Mouse (Mus musculus) ovary, adult 18-20 months (tissue): ENCODE results near the gene Tmpo.
"Not testable (repeated sequence)": the region's sequence is repeated elsewhere in the genome, so short reads cannot be mapped to it uniquely, and the experiment has no call there.

Experiments used
- DNase-seq: peaks from one replicate; pipeline ENCODE4 v3.0.0; 2022; ENCODE audit warnings: low spot score, mixed read lengths

Tmpo gene

DNA sequence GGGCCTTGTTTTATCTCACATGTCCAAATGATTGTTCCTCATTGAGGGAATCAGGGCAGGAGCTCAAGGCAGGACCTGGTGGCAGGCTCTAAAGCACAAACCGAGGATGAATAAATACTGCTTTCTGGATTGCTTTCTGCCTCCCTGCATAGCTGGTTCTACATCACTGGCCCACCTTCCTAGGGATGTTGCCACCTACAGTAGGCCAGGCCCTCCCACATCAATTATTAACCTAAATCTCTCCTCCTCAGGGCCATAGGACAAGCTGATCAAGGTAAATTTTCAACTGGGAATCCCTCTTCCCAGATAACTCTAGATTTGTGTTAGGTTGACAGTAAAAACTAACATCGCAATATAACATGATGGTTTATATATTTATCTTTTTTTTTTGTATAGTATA lies 4.6 kb upstream of the Tmpo start:
- no peak for DNase-seq

DNA sequence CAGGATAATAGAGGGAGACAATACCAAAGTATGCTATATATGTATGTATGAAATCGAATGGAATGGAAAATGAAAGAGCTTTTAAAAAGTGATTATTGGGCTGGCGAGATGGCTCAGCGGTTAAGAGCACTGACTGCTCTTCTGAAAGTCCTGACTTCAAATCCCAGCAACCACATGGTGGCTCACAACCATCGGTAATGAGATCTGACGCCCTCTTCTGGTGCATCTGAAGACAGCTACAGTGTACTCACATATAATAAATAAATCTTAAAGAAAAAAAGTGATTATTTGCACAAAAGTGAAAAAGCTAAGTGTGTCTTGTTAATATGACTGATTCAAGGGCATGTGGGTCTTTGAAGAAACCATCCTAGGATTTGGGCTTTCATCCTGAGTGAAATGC lies 3.8 kb upstream of the Tmpo start:
- DNase-seq: not testable (repeated sequence)

DNA sequence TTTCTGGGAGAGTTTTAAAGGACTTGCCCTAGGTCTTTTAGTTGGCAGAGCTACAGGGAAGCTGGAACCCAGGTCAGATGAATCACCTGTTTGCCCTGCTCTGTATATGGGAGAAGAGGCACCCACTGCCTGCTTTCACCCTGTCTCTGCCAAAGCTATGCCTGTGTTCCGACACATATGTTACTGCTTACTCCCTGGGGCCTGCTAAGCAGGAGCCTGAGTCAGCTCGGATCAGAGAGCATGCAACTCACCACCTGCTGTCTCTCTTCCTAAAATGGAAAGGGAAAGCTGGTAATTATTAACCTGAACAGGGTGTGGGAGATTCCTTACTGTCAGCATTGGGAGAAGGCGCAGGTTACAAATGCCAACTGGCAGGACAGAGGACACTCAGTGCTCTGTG lies 2.2 kb upstream of the Tmpo start:
- DNase-seq: no peak

DNA sequence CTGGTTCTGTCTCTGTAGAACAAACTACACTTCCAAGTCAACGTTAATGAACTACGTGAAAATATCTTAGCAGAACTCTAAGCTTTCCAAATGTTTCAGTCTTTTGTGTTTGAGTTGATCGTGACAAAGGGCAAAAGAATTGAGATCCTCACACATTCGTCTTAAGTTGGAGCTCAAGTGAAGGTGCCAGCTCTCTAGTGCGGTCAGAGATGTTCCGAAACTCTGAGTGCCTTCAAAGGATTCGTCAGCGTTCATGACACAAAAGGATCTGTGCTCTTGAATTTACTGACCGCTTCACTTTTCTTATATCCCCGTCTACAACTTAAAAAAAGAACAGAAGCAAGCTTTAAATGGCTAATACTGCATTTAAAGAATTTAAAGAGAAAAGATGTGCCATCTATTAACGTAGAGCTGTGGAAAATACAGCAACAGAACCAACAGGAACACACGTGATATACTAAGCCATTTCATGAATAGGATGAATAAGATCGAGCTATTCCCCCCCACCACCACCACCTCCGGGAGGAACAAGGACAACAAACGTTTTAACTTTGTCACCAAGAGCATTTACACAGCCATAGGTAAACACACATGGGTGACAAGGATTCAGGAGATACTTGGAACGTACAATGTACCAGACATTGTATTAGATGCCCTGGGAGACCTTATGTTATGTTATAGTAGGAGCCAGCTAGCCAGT lies 1.3 kb upstream of the Tmpo start:
- DNase-seq: no peak

DNA sequence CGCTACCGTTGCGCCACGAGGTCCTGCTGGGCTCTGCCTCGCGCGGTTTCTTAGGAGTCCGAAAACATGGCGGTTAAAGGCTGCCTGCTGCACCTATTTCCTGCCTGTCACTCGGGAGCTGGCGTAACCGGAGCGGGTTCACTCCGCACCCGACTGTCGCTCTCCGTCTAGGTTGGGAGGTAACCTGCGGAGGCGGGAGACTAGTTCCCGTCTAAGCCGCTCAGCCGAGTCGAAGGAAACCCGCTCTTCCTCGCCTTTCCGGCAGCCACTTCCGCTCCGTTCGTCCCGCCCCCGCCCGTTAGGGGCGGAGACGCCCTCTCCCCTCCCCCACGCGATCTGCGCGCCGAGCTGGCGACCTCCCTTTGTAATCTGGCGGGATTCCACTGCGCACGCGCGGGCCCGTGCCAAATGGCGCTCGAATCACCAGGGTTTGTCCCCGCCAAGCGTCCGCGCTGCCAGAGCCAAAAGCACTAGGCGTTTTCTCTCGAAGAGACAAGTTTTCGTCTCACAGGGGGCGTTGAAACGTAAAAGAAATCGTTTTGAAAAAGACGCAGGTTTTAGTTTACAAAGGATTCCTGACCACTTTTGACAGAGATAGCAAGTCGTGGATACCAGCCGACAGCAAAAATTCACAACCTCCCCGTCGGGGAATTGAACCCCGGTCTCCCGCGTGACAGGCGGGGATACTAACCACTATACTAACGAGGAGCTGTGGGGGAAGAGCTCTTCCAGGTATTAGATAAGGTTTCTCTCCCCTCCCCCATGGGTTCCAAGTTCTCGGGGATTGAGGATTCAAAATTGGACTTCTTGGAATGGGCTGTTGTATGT lies 560 bp upstream of the Tmpo start:
- peak; percentile 96 for DNase-seq

DNA sequence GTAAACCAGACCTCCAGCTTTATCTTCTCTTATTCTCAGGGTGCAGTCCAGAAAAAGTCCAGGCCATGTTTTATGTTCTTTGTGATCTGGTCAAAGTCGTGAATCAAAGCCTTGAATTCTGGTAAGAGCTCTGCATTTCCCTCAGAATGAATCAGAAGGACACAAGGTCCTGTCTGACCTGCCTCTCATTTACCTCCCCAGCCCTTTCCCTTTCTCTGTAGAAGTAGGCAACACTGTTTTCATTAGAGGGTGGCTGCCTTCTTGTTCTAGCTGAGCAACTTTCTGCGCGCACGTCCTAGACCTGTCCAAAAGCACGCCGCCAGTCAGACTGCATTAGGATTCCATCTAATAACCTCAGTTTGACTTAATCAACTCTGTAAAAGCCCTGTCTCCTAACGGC lies 814 bp downstream of the Tmpo start:
- DNase-seq: no peak

DNA sequence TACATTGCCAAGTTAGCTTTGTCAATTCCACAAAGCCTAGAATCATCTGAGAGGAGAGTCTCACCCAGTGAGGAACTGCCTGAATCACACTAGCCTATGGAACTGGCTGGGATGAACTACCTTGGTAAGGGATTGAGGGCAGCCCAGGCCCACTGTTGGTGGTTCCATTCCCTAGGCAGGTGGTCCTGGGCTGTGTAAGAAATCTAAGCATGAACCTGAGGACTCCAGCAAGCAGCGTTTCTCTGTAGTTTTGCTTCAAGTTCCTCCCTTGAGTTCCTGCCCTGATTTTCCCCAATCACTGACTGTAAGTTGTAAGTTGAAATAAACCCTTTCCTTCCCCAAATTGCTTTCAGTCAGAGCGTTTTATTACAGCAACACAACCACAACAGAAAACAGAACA lies 1.3 kb downstream of the Tmpo start:
- DNase-seq: no peak

DNA sequence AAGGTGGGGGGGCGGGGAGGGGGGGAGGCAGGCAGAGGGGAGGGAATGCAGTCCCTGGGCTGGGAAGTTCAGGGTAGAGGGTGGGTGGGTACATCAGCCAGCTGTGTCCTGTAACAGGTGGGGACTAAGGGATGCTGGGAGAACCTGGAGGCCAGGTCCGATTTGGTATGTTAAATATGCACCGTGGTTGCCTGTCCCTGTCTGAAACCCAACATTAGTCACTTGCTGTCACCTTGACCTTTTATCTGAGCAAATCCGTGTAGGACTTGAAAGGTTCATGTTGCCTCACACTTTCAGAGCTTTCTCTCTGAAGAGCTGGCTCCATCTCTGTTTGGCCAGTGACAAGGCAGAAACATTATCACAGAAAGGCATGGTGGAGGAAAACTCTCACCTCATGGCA lies 3.9 kb downstream of the Tmpo start:
- no peak for DNase-seq

DNA sequence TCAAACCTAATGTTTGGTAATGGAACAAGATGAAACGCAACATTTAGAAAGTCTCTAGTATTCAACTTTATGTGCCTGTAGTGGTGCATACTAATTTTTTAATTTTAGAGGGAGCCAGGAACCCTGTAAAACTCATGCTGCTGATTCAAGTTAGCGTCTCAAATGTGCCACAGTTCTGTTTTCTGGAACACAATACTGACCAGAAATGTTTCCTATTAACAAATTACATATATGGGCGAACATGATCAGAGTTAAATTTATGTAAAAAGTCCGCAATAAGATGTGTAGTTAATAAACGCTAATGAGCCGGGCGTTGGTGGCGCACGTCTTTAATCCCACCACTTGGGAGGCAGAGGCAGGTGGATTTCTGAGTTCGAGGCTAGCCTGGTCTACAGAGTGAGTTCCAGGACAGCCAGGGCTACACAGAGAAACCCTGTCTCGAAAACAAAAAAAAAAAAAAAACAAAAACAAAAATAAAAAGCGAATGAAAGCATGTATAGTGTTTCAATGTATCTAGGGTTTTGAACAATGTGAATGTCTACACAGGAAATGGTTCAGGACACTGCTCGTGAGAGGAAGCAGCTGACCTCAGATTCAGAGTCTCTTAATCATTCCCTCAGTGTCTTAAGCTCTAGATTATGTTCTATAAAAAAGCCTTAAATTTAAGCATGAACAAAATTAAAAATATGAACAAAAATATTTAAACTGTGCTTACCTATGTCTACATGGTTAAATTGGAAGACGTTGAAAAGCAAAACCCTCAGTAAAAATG lies 8.6 kb downstream of the Tmpo start:
- DNase-seq: no peak

DNA sequence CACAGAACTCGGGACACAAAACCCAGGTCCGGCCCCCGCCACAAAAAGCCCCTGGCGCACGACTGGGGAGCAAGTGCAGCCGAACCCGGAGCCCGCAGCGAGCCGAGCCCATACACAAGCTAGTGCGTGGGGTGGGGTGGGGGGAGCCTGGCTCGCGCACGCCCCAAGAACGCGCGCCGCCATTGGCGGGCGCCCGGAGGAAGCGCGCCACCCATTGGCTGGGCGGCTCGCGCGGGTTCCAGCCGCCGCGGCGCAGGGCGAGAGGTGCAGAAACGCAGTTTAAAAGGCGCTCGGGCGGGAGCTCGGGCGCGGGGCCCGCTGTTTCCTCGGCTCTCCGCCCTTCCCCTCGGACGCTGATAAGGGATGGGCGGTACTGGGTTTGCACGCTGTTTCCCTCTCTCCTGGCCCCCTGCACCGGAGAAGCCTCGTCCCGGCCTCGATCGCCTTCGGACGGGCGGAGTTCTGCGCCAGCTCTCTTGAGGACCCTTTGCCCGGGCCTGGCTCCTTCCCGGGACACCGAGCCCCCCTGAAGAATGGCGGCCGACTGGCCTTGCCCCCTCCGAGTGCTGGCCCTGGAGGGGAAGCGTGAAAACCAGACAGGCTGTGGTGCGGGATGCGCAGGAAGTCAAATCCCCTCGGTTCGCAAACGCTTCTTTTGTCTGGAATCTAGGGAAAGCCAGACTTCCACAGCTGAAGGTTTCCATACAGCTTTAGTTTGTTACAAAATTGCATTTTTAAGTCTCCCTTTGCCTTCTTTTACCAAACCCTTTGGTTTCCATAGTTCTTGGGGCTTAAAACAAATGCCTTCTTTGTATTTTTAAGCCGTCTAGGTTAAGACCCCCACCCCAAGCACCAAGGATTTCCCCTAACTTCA lies 9.4 kb downstream of the Tmpo start:
- peak; percentile 91 for DNase-seq

DNA sequence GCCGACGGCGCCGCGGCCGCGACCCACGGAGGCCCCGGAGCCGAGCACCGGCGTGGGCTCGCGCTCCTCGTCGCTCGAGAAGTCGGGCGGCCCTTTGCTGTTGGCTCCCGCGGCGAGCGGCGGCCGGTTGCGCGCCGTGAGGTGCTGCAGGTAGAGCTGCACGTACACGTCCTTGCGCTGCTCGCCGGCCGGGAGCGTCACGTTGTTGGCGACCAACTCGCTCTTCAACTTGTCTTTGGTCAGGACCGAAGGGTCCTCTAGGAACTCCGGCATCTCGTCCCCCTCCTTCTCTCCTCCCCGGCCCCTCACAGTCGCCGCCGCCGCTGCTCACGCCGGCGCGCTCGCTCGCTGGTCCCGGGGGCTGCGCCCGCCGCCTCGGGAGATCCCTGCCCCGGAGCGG lies 10.1 kb downstream of the Tmpo start:
- peak; percentile 7 for DNase-seq

DNA sequence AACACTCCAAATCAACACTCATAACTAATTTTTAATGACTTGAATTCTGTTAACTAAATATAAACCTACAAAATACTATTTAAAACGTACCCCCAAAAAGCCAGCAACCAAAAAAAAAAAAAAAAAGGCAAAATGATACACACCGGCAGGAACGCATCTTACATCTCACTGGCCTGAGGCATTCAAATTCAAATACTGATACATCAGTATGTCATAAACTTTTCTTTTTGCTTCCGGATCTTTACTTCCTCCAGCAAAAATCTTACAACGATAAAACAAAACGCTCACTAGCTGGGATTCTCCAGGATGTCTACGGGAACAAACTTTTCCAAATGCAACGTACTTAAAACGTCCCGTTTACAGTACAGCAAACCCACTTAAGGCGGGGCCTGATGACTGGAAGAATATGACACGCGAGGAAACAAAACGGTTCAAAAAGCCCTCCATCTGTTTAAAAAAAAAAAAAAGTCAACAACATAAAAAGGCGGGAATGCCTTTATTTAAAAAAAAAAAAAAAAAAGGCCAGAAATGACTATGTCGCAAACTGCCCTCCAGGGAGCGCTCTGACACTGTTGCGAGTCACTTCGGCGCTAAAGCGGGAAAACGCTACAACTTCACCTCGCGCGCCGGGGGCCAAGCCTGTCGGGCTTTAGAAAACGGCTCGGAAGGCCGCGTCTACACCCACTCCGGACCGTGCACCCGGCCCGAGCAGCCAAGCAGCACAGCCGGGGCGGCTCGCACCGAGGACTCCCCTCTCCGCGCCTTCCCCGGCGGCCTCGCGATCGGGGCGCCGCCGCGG lies 10.8 kb downstream of the Tmpo start:
- peak; percentile 70 for DNase-seq

DNA sequence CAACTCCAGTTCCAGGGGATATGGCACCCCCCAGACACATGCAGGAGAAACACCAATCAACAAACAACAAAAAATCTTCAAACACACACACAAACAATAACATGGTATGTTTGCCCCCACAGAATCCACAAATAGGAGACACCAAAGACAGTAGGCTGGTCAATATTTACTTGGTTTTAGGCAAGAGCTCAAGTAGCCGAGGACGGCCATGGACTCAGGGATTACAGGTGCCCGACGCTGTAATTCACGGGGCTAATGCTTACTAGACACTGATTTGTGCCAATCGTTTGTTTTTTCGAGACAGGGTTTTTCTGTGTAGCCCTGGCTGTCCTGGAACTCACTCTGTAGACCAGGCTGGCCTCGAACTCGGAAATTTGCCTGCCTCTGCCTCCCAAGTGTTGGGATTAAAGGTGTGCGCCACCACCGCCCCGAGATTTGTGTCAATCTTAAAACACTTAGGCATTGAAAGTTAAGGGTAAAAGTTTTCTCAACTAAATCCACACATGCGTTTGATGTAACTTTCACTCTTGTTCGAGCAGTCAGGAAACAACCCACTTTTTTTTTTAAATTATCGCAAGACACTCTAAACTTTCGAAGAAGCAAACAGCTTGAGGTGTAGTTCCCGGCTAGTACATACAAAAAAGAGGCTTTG lies 11.6 kb downstream of the Tmpo start:
- DNase-seq: no peak

DNA sequence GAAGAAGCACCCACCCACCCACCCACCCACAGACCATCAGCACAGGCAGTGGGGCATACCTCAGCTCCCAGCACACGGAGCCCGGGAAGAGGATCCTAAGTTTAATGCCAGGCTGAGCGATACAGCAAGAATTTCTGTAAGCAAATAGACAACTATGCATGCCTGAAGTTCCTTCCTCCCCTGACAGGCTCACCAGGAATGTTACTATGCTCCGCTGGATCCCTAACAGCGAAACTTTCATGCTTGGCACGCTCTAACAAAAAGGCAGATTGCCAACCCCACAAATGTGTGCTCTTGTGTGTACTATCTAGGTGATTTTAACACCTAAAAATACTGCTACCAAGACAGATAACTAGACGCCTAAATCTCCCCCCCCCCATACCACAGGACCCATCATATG lies 13.8 kb downstream of the Tmpo start:
- no peak for DNase-seq

DNA sequence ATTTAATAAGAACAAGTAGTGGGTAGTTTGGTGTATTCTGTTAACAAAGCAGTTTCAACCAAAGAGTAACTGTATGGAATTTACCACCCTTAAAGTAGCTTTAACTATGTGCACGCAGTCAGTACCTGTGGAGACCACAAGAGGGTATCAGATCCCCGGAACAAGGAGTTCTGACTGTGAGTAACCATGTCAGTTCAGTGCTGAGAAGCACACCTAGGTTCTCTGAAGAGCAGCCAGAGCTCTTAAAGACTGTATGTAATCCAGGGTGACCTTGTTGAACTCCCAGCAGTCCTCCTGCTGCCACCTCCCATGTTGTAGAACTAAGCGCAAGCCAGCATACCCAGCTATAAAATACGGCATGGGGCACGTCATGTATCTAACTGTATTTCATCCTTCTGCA lies 14.2 kb downstream of the Tmpo start:
- DNase-seq: no peak

DNA sequence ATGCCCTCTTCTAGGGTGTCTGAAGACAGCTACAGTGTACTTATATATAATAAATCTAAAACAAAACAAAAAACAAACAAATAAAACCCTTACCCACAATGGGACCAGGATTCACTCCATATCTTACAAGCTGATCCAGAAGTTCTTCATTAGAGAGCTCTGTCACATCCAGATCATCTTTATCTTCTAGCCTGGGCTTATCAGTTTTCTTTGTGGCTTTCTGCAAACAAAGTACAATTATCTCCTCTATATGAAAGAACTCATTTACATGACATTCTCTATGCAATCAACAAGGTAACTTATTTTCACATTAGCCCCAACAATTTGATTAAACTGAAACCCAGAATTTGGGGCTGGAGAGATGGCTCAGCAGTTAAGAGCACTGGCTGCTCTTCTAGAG lies 15.3 kb downstream of the Tmpo start:
- DNase-seq: no peak

DNA sequence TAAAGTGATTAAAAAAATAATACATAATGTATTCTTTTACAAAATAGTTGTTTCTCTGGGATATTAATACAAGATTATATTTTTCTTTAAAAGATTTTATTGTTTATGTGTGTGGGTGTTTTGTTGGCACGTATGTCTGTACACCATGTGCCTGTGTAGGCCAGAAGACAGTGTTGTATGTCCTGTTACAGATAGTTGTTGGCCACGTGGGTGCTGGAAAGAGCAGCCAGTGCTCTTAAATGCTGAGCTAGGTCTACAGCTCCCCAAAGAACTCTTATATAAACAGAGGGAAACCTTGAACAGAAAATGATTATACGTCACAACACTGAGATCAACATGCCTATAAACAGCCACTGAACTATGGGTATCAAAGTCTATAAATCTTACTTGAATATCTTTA lies 16.6 kb downstream of the Tmpo start:
- no peak for DNase-seq

DNA sequence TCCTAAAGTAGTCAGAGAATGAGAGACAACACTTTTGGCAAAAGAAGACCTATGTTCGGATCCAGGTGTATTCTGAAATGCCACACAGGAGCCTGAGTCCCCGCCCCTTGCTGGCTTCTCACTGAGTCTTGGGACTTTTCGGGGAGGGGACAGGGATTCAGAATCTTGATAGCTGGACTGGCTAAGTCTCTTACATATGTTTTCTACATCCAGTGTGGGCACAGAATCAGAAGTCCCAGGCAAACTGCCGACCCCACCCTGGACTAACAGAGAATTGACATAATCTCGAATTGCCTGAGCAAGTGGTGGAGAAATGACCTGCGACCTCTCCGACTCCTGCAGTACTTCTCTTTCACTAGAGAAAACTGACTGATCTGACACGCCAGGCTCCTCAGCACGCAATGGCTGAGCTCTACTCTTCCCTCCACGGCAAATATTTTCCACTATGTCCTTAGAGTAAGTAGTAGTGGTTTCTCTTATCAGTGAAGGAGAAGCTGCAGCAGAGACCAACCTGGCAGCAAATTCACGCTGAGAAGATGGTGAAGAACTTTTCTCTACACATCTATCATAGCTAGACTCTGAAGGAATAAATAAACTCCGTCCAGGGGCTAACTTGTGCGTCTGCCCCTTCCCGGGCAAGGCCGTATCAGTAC lies 18.5 kb downstream of the Tmpo start:
- DNase-seq: no peak

DNA sequence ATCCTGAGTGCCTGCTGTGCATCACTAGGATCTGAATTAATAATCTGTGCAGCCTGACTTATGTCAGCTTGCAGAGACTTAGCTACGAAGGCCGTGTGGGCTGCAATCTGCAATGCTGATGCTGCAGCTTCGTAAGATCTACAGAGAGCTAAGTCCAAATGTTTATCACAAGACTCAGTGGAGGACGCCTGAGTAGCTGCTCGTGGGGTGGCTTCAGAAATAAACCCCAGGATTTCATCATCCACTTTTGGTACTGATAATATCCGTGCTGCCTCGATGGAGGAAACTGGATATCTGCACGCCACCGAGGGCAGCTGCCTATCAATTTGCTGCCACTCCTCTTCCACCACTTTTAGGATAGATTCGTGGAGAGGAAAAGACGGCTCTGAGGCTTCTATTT lies 19.0 kb downstream of the Tmpo start:
- DNase-seq: no peak

DNA sequence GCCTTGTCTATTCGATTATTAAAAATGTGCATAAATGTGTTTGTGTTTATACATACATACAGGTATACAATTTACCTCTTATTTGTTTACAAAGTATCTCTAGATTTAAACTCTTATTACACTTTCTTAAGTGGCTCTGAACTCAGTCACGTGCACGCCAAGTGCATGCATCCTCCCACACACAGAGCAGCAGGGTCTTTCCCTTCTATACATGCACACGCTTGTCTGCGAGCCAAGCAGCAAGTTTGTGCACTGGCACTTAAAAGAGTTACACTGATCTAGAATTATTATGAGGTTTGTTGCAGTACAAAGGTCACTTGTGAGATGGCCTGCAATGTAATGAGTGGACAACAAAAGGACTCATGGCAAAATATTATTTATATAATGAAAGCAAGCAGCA lies 20.1 kb downstream of the Tmpo start:
- DNase-seq: no peak
